Mouse (Mus musculus) adrenal gland (tissue): Measurements from ENCODE around the gene Dcaf12l1.

Source experiments
- intact Hi-C: fragments of 180-260 bp; cut with DNase I; formaldehyde crosslinking; loops from one replicate; pipeline ENCODE4 v1.15.1; 2025
- long read RNA-seq, 2 experiments: library from polyadenylated mRNA; unstranded; transcript quantifications; one replicate each; pipeline ENCODE4 v2.0.0; 2020; ENCODE audit warnings: borderline replicate concordance in 1 of 2; ENCODE audit not compliant: insufficient replicate concordance in 1 of 2

The Dcaf12l1 gene
- long read RNA-seq, experiment 1, transcript Dcaf12l1-201 (2 exons, 3,509 nt) = major isoform, 6 of 8 reads
- long read RNA-seq, experiment 1, partial matches to known transcripts = 0 of 8 reads
- long read RNA-seq, experiment 1, other reads (novel, unspliced or antisense) = 0 of 8 reads
- long read RNA-seq, experiment 2, partial matches to known transcripts = 0 of 3 reads
- long read RNA-seq, experiment 2, other reads (novel, unspliced or antisense) = 0 of 3 reads

- intact Hi-C loops = no loop called here
Observed at GRCm38 (mm10) chrX:44789761-44790411, at the start of gene Dcaf12l1. Gene Dcaf12l1 (minus strand): TSS chrX:44790197.

GRCm38 (mm10) chrX:44809356-44809755 lies 19.4 kb upstream of the Dcaf12l1 start:
- intact Hi-C loops = loop anchor here (10.0 kb wide), 1 partner anchor 65 kb away; no protein-coding TSS in a partner anchor

GRCm38 (mm10) chrX:44789036-44789760 lies 799 bp downstream of the Dcaf12l1 start:
- intact Hi-C loops = no loop called here
